Mouse (Mus musculus) retina, postnatal 1 day (tissue): ENCODE data around the gene Gm10643.

Source experiments
- DNase-seq: peaks from one replicate; pipeline ENCODE4 v3.0.0-alpha.2; 2012

Gm10643 gene

DNA sequence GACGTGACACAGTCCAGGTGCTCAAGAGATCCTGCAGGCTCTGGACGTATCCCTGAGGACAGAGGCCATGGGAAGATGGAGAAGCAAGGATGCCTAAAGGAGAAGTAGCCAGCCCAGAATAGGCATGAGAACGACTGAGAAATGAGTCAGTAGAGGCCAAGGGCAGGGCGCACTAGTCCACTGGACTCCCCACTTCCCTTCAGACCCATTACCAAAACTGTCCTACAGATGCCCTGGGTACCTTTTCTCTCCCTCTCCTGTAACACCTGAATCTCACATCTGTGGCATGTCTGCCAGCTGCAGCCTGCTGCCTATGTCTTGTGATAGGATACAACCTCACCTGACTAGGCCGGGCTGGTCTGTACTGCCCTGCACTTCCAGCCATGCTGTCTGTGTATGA is 5.3 kb upstream of the Gm10643 start:
- no peak for DNase-seq

DNA sequence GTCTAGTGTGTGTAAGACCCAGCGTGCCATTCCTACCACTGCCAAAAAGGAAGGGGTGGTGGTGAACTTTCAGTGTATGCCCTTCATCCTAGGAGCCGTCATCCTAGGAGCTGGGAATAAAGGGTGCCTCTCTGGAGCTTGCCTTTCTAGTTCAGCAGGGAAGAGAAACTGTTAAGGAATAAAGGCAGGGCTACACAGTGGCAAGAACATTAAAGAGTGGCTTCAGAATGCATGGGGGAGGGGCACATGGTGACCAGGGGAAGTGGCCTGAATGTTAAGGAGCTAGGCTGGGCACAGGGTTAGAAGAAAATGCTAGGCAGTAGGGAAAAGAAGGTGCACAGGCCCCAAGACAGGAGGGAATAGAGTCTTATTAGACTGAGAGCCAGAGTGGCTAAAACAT is 4.8 kb upstream of the Gm10643 start:
- no peak for DNase-seq

DNA sequence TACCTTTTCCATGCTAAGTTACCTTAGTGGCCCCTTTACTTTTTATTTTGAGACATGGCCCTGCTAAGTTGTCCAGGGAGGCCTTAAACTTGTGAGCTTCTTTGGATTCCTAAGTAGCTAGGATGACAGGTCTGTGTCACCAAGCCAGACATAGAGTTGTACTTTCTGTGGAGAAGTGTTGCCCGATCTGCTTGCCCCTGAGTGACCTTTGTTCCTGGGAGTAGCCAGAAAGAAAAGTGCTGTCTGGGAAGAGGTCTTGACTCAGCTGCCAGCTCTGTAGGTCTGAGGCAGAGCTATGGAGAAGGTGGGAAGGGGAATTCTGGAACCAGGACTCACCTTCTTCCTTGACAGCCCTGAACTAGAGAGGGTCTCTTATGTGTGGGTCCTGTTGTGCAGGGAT is 4.2 kb upstream of the Gm10643 start:
- no peak for DNase-seq

DNA sequence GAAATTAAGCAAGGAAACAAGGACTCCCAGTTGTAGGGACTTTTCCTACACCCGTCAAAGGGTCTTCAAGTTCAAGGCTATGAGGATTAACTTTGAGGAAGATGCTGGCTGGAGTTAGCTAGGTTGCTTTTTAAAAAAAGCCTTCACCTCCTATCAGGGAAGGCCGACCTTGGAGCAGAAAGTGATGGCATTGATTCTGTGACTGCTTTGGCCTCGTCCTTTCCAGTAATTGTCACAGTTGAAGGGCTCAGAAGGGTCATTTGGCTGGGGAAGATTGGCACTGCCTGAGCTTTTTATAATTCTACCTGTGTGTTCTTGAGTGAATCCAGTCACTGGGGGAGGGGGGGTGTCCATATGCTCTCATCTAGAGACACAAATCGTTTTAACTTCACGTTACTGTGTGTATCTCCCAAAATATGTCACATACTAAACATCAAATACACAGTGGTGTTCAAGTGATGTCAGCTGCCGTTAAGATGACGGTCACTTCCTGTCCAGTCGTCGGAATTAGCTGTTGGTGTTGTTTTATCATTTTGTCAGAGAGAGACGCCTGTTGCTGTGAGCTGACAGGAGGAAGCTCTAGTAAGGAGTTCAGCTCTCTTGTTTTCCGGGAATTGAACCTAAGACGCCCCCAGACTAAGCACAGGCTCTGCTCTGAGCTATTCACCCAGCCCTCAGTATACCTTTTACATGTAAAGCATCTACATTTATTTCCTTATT is 3.5 kb upstream of the Gm10643 start:
- no peak for DNase-seq

DNA sequence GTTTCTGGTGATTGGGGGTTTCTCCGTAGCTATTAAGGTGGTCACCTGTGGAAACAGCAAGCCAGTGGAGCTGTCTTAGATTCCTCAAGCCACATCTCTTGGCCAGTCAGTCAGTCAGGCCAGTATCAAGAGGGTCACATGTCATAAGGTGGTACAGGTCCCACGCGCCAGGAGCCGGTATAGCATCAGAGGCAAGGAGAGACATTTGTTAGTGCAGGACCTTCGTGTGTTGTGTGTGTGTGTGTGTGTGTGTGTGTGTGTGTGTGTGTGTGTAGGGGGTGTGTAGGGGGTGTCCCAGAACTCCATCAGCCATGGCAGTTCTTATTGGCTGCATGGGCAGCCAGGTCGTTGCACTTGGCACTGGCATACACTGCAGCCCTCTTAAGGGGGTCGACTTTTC is 3.0 kb upstream of the Gm10643 start:
- no peak for DNase-seq

DNA sequence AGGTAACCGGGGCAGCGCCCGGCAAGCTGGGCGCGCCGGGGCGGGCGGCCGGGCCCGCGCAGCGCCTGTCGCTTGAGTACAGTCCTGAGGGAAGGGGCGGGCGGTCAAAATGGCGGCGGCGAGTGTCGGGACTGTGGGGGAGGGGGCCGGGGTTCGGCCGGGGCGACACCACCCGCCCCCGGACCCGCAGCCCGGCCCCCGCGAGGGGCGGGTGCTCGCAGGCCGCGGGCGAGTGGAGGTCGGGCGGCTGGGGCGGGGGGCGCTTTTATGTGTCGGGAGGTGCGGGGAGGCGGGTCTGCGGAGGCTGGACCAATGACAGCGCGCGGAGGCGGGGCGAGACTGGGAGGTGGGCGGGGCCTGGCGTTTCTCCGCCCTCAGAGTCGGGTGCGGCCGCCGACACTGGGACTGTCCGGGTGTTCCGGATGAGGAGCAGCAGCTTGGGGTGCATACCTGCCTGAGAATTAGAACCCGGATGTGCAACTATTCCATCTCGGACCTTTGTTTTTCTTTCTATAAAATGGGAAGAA is 2.2 kb upstream of the Gm10643 start:
- DNase-seq: peak; percentile 92

DNA sequence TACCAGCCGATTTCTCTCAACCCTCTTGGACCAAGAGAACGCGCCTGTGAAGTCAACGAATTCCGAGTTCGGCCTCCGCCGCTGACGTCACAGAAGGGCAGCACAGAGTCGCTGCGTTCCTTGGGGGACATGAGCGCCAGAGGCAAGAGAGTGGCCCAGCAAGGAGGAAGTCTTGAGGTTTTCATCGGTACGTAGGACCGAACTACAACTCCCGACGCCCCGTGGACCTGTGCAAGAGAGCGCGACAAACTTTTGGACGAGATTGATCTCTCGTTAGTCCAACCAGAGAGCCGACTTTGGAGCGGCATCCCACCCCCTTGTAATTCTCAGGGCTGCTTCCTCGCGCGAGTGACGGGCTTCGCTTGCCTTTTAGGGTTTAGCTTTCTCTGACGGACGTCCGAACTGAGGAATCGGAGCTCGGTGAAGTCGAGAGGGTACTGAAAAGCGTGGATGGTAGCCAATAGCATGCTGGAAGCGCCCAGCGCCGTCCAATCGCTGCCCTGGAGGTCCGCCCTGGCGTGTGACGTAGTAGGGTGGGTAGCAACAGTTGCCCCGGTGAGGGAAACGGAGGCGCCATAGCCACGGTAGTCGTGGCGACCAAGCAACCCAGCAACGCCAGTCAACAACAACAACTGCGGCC is 1.5 kb upstream of the Gm10643 start, which contains the start of gene Rfx1:
Gene Rfx1, plus strand, starts transcription at position 544 of the 640 bp plus-strand sequence.
- DNase-seq: peak; percentile 100

DNA sequence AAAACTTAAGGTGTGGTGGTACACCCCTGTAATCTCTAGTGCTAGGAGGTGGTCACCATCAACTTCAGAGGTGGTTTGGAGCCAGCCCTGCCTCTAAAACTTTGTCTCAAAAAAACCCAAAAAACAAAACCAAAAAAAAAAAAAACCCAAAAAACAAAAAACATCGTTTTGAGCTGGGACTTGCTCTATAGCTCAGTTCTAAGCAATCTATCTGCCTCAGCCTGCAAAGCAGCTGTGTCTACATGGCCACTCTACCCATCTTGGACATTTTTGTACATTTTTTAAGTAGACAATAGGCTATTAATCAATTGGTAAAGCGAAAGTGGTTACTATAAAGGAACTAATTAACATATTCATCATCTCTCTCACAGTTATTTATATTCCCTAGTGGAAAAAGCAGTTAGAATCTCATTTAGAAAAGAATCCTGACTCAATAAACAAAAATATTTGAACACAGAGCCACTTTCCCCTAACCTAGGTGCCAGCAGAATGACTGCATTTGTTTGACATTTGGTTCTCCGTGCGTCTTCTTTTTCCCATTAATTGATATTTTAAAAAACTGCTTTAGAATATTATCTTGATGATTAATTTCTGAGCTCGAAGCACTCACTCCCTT is 628 bp upstream of the Gm10643 start:
- DNase-seq: no peak

DNA sequence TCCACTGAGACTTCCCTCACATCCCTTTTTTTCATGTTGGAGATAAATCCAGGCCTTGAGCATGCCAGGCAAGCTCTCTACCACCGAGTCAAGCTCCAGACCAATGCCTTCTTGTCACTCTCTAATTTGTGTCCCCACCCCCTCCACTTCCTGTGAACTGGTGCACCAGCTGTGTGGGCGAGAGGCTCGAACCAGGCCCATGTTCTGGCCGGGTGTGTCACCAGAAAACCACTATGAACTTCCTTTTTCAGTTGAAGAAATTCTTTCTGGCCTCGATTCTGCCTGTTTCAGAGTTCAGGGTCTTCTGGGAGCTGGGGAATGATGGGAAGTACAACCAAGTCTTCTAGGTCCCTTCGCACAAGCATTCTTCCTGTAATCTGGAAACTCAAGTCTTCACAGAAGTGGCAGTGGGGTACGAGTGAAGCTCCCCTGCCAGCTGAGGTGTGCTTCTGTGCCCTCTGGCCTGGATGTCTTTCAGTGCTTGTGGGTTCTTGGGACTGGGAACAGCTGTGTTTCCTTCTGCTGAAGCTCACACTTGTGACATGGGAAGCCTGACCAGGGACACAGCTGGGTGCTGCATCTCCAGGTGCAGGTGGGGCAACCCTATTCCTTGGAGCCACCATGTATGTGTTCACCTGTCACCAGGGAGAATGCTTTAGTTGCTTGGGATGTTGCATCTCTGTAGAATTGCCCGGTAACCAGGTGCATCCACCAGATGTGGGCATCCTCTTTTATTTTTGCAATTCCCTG is 901 bp downstream of the Gm10643 start:
- DNase-seq: no peak

DNA sequence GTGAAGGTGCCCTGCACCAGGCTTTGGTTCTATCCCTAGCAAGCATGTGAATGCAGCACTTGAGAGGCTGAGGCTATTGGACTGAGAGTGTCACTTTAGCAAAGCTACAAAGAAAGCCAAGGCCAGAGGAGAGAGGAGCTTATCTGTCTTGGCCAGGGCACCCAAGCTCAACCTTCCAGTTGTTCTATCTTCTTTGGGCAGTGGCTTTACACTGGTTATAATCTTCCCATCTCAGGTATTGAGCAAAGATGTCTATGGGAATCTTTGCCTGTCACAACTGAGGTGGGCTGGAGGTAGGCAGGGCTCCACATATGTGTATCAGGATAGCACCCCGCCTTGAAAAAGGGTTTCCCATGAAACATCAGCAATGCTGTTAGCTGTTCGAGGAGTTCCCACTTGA is 4.7 kb downstream of the Gm10643 start:
- DNase-seq: no peak

DNA sequence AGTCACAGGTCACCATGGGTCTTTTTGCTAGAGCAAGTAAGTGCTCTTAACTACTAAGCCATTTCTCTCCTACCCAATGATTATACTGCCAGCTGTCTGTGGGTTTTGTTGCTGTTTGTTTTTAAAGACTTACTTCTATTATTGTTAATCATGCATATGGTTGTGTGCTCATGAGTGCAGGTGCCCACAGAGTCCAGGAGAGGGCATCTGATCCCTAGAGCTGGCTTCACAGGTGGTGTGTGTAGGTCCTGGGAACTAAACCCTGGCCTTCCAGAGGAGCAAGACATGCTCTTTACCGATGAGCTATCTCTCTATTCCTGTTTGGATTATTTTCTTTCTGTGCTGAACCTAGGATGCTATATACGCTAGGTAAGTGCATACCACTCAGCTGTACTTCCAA is 5.7 kb downstream of the Gm10643 start:
- no peak for DNase-seq

DNA sequence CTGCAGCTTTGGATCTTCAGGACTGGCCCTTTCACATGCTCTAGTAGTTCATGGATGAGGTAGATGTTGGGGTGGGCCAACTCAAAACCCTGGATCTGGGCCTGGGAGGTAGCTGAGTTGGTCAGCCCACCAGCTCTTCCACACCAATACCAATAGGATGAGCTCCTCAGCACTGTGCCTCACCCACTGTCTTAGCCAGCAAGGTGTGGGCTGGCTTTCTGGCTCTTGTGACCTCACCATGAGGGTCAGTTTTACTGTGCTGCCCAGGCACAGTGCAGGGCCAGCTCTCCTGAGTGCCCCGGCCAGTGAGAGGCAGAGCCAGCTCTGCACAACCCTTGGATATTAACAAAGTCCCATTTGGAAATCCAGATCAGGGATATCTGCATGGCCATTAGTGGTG is 7.1 kb downstream of the Gm10643 start:
- no peak for DNase-seq

DNA sequence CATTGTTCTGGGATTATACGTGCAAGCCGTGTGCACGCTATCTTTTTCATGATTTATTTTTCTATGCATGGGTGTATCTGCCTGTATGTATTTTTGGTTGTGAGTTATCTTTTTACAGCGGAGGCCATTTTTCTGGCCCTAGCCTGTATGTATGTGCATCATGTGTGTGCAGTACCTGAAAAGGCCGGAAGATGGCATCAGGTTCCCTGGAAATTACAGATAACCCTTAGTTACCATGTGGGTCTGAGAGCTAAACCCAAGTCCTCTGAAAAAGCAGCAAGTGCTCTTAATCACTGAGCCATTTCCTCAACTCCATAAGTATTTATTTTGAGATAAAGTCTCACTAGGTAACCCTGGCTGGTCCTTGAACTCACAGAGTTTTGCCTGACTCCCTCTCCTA is 11.7 kb downstream of the Gm10643 start:
- DNase-seq: no peak

DNA sequence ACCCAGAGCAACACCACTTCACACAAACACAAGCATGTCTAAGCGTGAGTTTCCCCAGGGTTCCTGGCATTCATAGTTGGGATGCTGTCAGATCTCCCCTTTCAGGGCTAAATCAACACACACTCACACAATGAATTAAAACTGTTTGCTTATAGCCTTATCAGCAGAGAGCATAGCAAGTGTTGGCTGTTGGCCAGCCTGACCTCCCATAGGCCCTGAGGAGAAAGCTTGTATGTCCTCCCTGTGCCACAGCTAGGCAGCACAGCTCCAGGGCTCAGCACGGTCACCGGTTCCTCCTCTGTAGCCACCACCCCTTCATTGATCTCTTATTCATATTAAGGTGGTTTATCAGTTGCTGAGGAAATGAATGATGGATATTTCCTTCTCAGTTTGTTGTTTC is 12.2 kb downstream of the Gm10643 start:
- no peak for DNase-seq

DNA sequence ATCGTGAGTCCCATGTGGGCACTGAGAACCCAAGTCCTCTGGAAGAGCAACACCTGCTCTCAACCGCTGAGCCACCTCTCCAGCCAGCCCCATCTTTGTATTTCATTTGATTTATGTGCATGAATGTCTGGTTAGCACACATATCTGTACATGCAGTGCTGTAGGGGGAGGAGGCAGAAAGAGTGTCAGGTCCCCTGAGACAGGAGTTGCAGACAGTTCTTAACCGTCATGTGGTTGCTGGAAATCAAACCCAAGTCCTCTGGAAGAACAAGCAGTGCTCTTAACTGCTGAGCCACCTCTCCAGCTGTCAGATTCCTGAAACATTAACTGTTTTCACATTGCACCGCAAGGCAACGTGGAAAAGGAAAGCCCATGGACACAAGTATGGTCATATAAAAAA is 16.8 kb downstream of the Gm10643 start:
- no peak for DNase-seq

DNA sequence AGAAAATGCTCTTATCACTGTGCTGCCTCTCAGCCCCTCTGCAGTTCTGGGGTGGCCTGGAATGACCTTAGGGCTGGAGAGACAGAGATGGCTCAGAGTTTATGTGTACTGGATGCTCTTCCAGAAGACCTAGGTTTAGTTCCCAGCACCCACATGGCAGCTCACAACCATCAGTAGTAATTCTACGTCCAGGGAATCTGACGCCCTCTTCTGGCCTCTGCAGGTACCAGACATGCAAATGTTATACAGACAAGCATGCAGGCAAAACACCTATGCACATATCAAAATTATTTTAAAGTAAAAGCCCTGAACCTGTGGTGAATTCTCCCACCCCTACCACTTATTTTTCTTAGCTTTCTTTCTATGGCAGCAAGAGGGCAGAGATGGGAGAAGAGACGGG is 18.4 kb downstream of the Gm10643 start:
- DNase-seq: no peak

DNA sequence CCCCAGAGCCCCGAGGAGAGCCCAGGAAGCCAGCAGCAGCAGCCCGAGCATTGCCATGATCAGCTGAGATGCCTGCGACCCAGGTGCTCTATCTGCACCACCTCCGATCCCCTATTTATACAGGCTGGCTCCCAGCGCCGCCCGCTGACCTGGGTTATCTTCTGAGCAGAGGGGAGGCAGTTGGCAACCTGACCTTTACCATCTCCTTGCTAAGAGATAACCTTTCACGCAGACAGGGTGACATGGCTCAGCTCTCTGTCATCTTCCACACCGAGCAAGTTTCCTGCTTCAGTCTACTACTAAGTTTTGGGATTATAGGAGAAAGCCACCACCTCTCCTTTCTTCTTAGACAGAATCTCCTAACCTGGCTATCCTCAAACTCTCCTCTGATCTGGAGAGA is 20.0 kb downstream of the Gm10643 start, which contains the start of gene Rln3:
Gene Rln3, minus strand, starts transcription at position 101 of the 400 bp plus-strand sequence.
- DNase-seq: no peak

DNA sequence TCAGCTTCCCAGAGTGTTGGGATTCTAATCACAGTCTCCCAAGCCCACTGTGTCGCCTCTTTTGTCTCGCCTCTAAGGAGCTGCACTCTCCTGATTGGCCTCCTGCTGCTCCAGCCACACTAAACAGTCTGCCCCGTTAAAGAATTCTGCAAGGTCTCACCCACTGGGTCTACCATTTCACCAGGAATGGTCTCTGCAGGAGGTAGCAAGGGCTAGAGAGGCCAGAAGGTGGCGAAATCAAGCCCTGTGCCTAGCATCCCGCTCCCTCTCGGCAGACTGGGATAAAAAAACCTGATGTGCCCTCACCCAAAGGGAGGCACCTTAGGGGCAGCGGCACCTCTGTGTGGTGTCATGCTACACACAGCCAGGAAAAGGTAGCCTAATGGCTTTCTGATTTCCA is 20.8 kb downstream of the Gm10643 start:
- no peak for DNase-seq

DNA sequence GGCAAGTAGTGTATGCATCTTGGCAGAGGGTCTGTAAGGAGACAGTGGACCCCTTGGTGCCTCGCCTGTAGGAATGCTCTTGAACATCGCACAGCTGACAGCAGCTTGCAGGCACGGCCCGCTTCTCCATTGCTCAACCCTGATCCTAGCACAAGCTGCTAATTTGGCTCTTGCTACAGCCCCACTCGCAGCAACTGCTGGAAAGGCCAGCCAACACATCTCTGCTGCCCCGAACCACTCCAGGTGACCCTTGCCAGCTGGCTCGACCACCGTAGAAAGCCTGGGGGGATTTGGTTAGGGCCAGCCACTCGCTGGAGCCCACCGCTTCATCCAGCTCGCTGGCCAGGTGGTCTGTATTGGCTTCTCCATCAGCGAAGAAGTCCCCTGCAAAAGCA is 22.0 kb downstream of the Gm10643 start:
- no peak for DNase-seq

DNA sequence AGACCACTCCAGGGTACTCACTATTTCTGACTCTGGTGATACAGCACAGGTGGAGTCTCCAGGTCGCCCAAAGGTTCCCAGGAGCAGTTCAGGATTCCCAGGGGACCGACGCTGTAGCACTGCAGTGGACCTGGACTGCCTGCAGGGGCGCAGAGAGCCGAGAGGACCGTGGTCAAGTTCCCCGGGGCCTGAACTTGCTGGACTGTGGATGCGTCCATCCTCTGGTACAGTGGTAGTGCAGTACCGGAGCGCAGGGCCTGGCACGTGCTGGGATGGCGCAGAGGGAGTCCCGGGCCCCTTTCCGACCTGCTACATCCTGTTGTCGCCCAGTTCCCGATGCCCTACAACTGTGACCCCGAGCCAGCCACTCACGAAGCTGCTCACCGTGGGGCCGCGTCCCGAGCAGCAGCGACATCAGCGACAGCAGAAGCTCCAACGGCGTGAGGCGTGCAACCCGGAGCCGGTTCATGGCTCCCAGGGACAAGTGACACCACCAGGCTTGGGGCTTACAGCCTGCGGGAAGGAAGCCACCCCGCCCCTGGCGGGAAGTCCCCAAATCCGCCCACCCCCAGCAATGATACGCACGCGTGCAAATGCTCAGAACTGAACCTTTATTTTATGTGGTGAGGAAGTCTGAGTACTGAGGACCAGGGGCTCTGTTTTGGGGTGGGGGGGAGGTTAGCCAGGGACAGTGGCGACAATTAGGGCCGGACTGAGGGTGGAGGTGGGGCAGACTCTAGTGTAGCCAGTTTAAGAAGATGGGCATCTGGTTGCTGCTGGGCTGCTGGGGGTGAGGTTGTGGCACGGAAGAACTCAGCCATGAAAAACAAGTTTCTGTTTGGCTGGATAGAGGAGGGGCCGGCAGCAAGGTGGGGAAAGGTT is 22.6 kb downstream of the Gm10643 start, which contains the start of gene Il27ra:
Gene Il27ra, minus strand, starts transcription at position 524 of the 882 bp plus-strand sequence.
- DNase-seq: peak; percentile 81

DNA sequence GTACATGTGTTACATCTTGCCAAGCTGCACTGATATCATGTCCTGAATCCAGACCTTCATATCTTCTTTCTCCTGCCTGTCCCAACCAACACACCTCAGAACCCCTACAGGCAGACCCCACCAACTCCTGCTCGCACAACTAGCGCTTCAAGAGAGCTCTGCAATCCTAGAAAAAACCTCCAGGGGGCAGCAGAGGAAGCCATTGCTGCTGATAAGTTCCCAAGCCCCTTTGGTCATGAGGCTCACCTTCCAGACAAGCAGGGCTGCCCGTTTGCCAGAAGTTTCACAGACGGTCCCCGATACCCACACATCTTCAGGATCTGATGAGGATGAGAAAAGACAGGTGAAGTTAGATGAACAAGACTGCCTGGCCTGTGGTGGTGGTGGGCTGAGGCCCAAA is 25.9 kb downstream of the Gm10643 start:
- DNase-seq: peak; percentile 90

DNA sequence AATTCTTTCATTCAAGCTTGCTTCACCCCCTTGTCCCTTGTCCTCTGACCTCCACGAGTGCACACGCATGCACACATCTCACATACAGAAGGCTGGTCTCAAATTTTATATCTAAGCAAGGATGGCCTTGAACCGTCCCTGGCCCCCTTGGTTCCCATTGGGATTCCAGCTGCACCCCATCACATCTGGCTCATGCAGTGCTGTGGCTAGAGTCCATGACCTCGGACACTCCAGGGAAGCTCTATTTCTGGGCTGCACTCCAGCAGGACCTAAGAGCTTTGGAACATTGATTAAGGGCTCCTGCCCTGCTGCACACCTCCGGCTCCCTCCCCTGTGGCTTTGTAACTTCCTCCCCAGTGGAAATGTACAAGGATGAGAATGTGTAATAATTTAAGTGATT is 26.9 kb downstream of the Gm10643 start:
- no peak for DNase-seq
